Mouse (Mus musculus): ENCODE measurements around the gene Elf1. TPM values are rescaled to one million over a fixed set of nuclear protein-coding genes. Genes with fewer than 3 reads are reported as not detected.

The Elf1 gene
- polyA plus RNA-seq, 1 experiment from 2014 or later: 2.5 TPM

DNA sequence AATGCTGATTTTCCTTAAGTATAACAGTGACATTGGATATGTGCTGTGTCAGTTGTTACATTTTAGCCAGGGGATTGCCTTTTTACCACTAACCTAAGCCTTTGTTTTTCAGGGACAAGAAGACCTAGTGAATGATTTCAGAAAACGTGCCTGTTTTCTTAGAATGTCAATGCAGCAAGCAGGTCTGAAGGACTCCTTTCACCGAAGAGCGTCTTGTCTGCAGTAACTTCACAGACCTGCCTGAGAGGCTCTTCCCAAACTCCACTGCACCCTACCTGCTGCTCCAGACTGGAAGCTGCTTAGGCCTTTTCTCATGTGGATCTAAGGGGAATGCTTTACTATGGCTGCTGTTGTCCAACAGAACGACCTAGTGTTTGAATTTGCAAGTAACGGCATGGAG lies 55.0 kb downstream of the Elf1 start:
- Histone ChIP-seq H3K4me1 (ENCODE audit: control insufficient read depth, insufficient read depth, low read length) (no peaks in the 10 kb centered on the region), H3K27me3 (ENCODE audit: control insufficient read depth, insufficient read depth, low read length) (no peaks in the 10 kb centered on the region), H3K4me3 (ENCODE audit: low read depth, low read length) (no peak overlapping the region), H3K27ac (ENCODE audit: low read depth, low read length) (no peak overlapping the region), H3K4me2 (ENCODE audit: low read depth, low read length) (no peak overlapping the region), H3K9ac (replicated peaks; ENCODE audit: low read depth, low read length) (no peak overlapping the region), H3K9me3 (ENCODE audit: control insufficient read depth, low read length) (no peaks in the 10 kb centered on the region), H3K36me3 (ENCODE audit: control insufficient read depth, insufficient read depth, low read length) (no peaks in the 10 kb centered on the region)
- 81% methylated on average over 5 of the region's 5 CpGs for WGBS
- no peak for ATAC-seq (ENCODE audit: low read depth)

DNA sequence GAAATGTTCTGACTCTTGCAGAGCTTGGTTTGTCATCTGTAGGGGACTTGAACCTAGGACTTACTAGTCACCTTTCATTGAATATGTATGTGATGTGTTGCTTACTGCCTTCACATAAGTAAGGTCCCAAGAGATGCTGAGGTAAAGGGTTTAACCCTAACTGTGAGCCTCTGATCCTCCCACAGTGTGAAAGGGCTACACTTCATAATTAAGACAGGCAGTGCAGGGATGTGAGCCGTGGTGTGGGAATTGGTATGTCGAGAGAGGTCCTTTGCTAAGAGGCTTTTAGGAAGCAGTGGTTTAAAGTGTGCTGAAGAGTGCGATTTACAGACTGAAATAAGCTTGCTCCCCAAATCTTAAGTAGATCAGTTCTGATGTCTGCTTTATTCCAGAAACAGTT lies 55.8 kb downstream of the Elf1 start:
- Histone ChIP-seq H3K9me3 (ENCODE audit: control insufficient read depth, low read length) (no peaks in the 10 kb centered on the region), H3K9ac (replicated peaks; ENCODE audit: low read depth, low read length) (no peak overlapping the region), H3K4me2 (ENCODE audit: low read depth, low read length) (no peak overlapping the region), H3K4me1 (ENCODE audit: control insufficient read depth, insufficient read depth, low read length) (no peaks in the 10 kb centered on the region), H3K4me3 (ENCODE audit: low read depth, low read length) (no peak overlapping the region), H3K27ac (ENCODE audit: low read depth, low read length) (no peak overlapping the region), H3K27me3 (ENCODE audit: control insufficient read depth, insufficient read depth, low read length) (no peaks in the 10 kb centered on the region), H3K36me3 (ENCODE audit: control insufficient read depth, insufficient read depth, low read length) (no peaks in the 10 kb centered on the region)
- 80% methylated on average over 3 of the region's 3 CpGs for WGBS
- ATAC-seq (ENCODE audit: low read depth): no peak

DNA sequence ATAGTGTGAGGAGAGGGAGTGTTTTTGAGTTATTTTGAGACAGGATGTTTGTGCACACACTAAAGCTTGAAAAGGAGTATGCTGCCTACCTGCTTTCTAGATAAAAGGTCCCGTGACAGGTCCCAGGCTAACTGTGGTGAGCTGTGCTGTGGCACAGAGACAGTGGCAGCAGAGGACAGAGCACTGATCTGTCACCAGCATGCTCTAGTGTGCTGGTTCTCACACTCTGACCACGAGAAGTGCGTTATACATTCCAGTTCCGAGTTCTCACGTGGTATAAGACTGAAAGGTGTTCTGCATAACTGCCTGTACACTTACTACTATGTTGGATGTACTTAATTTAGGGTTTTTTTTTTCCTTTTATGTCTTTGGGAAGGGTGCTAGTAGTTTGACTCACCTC lies 56.5 kb downstream of the Elf1 start:
- WGBS: 85% methylated on average over 5 of the region's 5 CpGs
- no peaks in the 10 kb centered on the region for H3K36me3 ChIP-seq (ENCODE audit: control insufficient read depth, insufficient read depth, low read length)
- H3K9me3 ChIP-seq (ENCODE audit: control insufficient read depth, low read length): no peaks in the 10 kb centered on the region
- no peak overlapping the region for H3K4me2 ChIP-seq (ENCODE audit: low read depth, low read length)
- no peak overlapping the region for H3K9ac ChIP-seq (replicated peaks; ENCODE audit: low read depth, low read length)
- no peak for ATAC-seq (ENCODE audit: low read depth)
- H3K4me1 ChIP-seq (ENCODE audit: control insufficient read depth, insufficient read depth, low read length): no peaks in the 10 kb centered on the region
- no peak overlapping the region for H3K27ac ChIP-seq (ENCODE audit: low read depth, low read length)
- H3K4me3 ChIP-seq (ENCODE audit: low read depth, low read length): no peak overlapping the region
- H3K27me3 ChIP-seq (ENCODE audit: control insufficient read depth, insufficient read depth, low read length): no peaks in the 10 kb centered on the region

DNA sequence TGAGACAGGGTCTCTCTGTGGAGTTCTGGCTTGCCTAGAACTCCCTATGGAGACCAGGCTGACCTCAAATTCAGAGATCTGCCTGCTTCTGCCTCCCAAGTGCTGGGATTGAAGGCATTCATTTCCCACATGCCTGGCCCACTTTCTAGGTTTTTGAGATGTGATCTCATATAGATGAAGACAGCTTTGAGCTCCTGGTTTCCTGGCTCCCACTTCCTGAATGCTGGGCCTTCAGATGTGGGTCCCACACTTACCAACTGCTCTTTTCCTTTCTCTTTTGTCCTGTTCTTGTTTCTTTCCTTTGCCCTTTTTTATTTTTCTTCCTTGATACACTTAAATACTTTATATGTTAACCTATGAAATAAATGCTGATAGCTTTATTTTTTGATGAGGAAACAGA lies 56.9 kb downstream of the Elf1 start:
- no peak for ATAC-seq (ENCODE audit: low read depth)
- H3K4me2 ChIP-seq (ENCODE audit: low read depth, low read length): no peak overlapping the region
- H3K4me1 ChIP-seq (ENCODE audit: control insufficient read depth, insufficient read depth, low read length): no peaks in the 10 kb centered on the region
- H3K36me3 ChIP-seq (ENCODE audit: control insufficient read depth, insufficient read depth, low read length): no peaks in the 10 kb centered on the region
- no peak overlapping the region for H3K27ac ChIP-seq (ENCODE audit: low read depth, low read length)
- no peak overlapping the region for H3K4me3 ChIP-seq (ENCODE audit: low read depth, low read length)
- no peak overlapping the region for H3K9ac ChIP-seq (replicated peaks; ENCODE audit: low read depth, low read length)
- H3K27me3 ChIP-seq (ENCODE audit: control insufficient read depth, insufficient read depth, low read length): no peaks in the 10 kb centered on the region
- H3K9me3 ChIP-seq (ENCODE audit: control insufficient read depth, low read length): no peaks in the 10 kb centered on the region

DNA sequence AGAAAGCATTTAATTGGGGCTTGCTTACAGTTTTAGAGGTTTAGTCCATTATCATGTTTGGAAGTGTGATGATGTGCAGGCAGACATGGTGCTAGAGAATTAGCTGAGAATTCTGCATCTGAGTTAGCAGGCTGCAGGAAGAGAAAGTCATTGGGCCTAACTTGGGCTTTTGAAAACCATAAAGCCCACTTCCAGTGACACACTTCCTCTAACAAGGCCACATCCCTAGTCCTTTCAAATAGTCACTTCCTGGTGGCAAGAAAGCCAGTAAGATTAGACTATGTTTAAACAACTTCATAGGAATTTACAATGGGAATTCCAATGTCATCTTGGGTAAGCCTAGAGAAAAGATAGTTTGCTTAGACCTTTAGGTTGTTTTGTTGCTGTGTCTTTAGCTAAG lies 60.6 kb downstream of the Elf1 start:
- no peak for ATAC-seq (ENCODE audit: low read depth)
- Histone ChIP-seq H3K4me1 (ENCODE audit: control insufficient read depth, insufficient read depth, low read length) (no peaks in the 10 kb centered on the region), H3K27me3 (ENCODE audit: control insufficient read depth, insufficient read depth, low read length) (no peaks in the 10 kb centered on the region), H3K4me2 (ENCODE audit: low read depth, low read length) (no peak overlapping the region), H3K9ac (replicated peaks; ENCODE audit: low read depth, low read length) (no peak overlapping the region), H3K27ac (ENCODE audit: low read depth, low read length) (no peak overlapping the region), H3K9me3 (ENCODE audit: control insufficient read depth, low read length) (no peaks in the 10 kb centered on the region), H3K36me3 (ENCODE audit: control insufficient read depth, insufficient read depth, low read length) (no peaks in the 10 kb centered on the region), H3K4me3 (ENCODE audit: low read depth, low read length) (no peak overlapping the region)

DNA sequence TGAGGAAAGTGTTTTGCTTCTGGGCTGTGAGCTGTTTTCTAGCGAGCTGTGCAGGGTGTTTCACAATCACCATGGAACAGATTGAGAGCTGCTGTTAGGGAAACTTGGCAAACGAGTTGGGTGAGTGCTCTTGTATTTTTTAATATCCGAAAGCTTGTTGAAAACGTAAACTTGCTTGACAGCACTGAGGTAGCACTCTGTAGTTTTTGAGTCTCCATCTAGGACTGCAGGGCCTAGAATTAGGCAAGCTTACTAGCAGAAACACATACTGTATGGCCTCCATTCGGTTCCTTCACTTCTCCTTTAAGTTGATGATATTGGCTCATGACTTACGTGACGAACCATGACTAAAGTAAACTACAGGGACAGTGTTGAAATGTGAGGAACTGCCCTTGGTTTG lies 68.3 kb downstream of the Elf1 start:
- Histone ChIP-seq H3K27ac (ENCODE audit: low read depth, low read length) (no peak overlapping the region), H3K9me3 (ENCODE audit: control insufficient read depth, low read length) (no peaks in the 10 kb centered on the region), H3K4me1 (ENCODE audit: control insufficient read depth, insufficient read depth, low read length) (no peaks in the 10 kb centered on the region), H3K36me3 (ENCODE audit: control insufficient read depth, insufficient read depth, low read length) (no peaks in the 10 kb centered on the region), H3K9ac (replicated peaks; ENCODE audit: low read depth, low read length) (no peak overlapping the region), H3K27me3 (ENCODE audit: control insufficient read depth, insufficient read depth, low read length) (no peaks in the 10 kb centered on the region), H3K4me2 (ENCODE audit: low read depth, low read length) (no peak overlapping the region), H3K4me3 (ENCODE audit: low read depth, low read length) (no peak overlapping the region)
- no peak for ATAC-seq (ENCODE audit: low read depth)
- 85% methylated on average over 7 of the region's 7 CpGs for WGBS

DNA sequence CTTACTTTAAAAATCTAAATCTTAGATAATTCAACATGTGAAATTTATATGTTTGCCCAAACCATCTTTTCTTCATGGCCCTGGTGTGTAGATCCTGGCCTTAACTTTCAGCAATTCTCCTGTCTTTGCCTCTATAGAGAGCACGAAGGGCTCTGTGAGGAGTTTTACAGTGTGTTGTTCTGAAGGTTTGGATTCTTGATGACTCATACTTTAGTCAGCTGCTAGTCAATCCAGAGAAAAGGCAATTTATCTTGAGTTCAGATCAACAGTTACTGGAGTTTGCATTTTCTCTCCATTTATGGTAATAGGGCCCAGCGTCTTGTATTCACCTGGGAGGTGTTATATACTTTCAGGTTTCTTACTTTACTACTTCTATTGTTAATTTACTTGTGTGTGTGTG lies 70.9 kb downstream of the Elf1 start:
- H3K27ac ChIP-seq (ENCODE audit: low read depth, low read length): no peak overlapping the region
- no peak overlapping the region for H3K9ac ChIP-seq (replicated peaks; ENCODE audit: low read depth, low read length)
- H3K4me3 ChIP-seq (ENCODE audit: low read depth, low read length): no peak overlapping the region
- WGBS: 83% methylated on average over 2 of the region's 2 CpGs
- no peaks in the 10 kb centered on the region for H3K4me1 ChIP-seq (ENCODE audit: control insufficient read depth, insufficient read depth, low read length)
- no peaks in the 10 kb centered on the region for H3K27me3 ChIP-seq (ENCODE audit: control insufficient read depth, insufficient read depth, low read length)
- no peak for ATAC-seq (ENCODE audit: low read depth)
- H3K4me2 ChIP-seq (ENCODE audit: low read depth, low read length): no peak overlapping the region
- H3K36me3 ChIP-seq (ENCODE audit: control insufficient read depth, insufficient read depth, low read length): no peaks in the 10 kb centered on the region
- H3K9me3 ChIP-seq (ENCODE audit: control insufficient read depth, low read length): no peaks in the 10 kb centered on the region

DNA sequence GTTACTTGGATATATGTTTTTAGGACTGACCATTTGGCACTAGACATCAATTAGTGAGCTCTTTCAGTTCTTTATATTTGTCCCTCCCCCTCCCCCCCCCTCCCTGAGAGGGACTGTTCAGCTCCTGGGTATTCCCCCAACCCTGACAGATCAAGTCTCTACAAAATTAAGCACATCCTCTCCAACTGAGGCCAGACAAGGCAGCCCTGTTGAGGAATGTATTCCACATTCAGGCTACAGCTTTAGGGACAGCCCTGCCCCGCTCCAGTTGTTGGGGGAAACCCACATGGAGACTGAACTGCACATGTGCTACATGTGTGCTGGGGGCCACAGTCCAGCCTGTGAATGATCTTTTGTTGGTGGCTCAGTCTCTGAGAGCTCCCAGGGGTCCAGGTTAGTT lies 71.9 kb downstream of the Elf1 start:
- H3K4me1 ChIP-seq (ENCODE audit: control insufficient read depth, insufficient read depth, low read length): no peaks in the 10 kb centered on the region
- no peak overlapping the region for H3K4me2 ChIP-seq (ENCODE audit: low read depth, low read length)
- H3K27me3 ChIP-seq (ENCODE audit: control insufficient read depth, insufficient read depth, low read length): no peaks in the 10 kb centered on the region
- no peak overlapping the region for H3K4me3 ChIP-seq (ENCODE audit: low read depth, low read length)
- no peak overlapping the region for H3K27ac ChIP-seq (ENCODE audit: low read depth, low read length)
- no peaks in the 10 kb centered on the region for H3K36me3 ChIP-seq (ENCODE audit: control insufficient read depth, insufficient read depth, low read length)
- 93% methylated on average over 1 of the region's 1 CpGs for WGBS
- ATAC-seq (ENCODE audit: low read depth): no peak
- no peak overlapping the region for H3K9ac ChIP-seq (replicated peaks; ENCODE audit: low read depth, low read length)
- no peaks in the 10 kb centered on the region for H3K9me3 ChIP-seq (ENCODE audit: control insufficient read depth, low read length)

DNA sequence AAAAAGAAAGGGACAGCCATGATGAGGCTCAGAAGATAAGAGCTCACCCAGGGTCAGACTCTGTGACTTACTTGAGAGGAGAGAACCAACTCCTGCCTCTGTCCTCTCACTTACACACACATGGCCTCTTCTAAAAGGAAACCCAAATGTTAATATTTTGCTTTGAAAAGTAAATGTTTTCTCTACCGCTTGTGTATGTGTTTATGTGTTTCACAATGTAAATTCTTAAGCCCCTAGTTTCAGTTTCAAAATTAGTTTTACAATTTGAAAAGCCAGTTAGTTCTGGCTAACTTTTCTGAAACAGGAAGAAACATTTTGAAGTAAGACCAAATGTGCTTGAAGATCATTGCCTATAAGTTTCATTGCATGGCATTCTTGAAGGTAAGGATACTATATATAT lies 76.8 kb downstream of the Elf1 start:
- no peaks in the 10 kb centered on the region for H3K9me3 ChIP-seq (ENCODE audit: control insufficient read depth, low read length)
- H3K27me3 ChIP-seq (ENCODE audit: control insufficient read depth, insufficient read depth, low read length): no peaks in the 10 kb centered on the region
- 89% methylated on average over 1 of the region's 1 CpGs for WGBS
- no peak overlapping the region for H3K4me3 ChIP-seq (ENCODE audit: low read depth, low read length)
- no peak overlapping the region for H3K4me2 ChIP-seq (ENCODE audit: low read depth, low read length)
- no peak for ATAC-seq (ENCODE audit: low read depth)
- no peak overlapping the region for H3K27ac ChIP-seq (ENCODE audit: low read depth, low read length)
- no peaks in the 10 kb centered on the region for H3K4me1 ChIP-seq (ENCODE audit: control insufficient read depth, insufficient read depth, low read length)
- H3K36me3 ChIP-seq (ENCODE audit: control insufficient read depth, insufficient read depth, low read length): no peaks in the 10 kb centered on the region
- no peak overlapping the region for H3K9ac ChIP-seq (replicated peaks; ENCODE audit: low read depth, low read length)

DNA sequence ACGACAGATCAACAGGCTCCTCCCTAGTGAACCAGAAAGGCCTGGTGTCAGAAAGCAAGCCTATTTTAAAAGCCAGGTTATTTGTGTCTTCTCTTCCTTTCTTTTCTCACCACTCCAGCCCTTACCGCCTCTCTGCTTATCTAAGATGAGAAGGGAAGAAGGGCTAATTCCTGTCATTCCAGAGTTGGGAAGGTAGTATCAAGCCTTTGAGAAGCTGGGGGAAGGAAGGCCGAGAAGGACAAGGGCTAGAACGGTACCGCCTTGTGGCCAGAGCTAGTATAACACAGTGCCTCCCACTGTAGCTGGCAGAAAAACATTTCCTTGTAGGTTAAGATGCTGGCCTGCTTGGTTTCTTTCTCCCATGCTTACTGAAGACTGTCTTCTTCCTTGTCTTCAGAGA lies 81.8 kb downstream of the Elf1 start:
- WGBS: 27% methylated on average over 5 of the region's 5 CpGs
- no peaks in the 10 kb centered on the region for H3K36me3 ChIP-seq (ENCODE audit: control insufficient read depth, insufficient read depth, low read length)
- no peaks in the 10 kb centered on the region for H3K9me3 ChIP-seq (ENCODE audit: control insufficient read depth, low read length)
- no peak overlapping the region for H3K27ac ChIP-seq (ENCODE audit: low read depth, low read length)
- H3K9ac ChIP-seq (replicated peaks; ENCODE audit: low read depth, low read length): no peak overlapping the region
- H3K4me3 ChIP-seq (ENCODE audit: low read depth, low read length): no peak overlapping the region
- no peak for ATAC-seq (ENCODE audit: low read depth)
- H3K4me2 ChIP-seq (ENCODE audit: low read depth, low read length): no peak overlapping the region
- H3K4me1 ChIP-seq (ENCODE audit: control insufficient read depth, insufficient read depth, low read length): no peaks in the 10 kb centered on the region
- no peaks in the 10 kb centered on the region for H3K27me3 ChIP-seq (ENCODE audit: control insufficient read depth, insufficient read depth, low read length)
